ENCODE assay signal across 22 mouse cellular contexts in genomic region chr12:78097119-78097518, GRCm38 (mm10).
DNase-seq lines count a peak whose midpoint lies in the region; ATAC-seq and TF ChIP-seq lines count a peak whose summit lies in the region.
"Had no signal": no experiment of that assay in that cellular context is flagged by ENCODE, and none has a peak within 500 bp of the region (broad histone marks: within the 10 kb centered on the region; RNA-seq: fewer than 3 reads in every experiment).

No protein-coding gene starts in this region.

- H3K9ac ChIP-seq in hindbrain, embryonic 15.5 days = no peak overlapping the region
- no peak overlapping the region for H3K9ac ChIP-seq in hindbrain, embryonic 12.5 days
- no peak overlapping the region for H3K9ac ChIP-seq in midbrain, postnatal 0 days (replicated peaks; ENCODE audit: low read length, poor library complexity, severe bottlenecking)
- no peak overlapping the region for H3K9ac ChIP-seq in midbrain, embryonic 13.5 days (replicated peaks)
- H3K9ac ChIP-seq in neural tube, embryonic 15.5 days (replicated peaks) = no peak overlapping the region
- H3K9ac ChIP-seq: forebrain, embryonic 13.5 days; heart, embryonic 13.5 days had no signal

- H3K27me3 ChIP-seq in hindbrain, embryonic 15.5 days = no peaks in the 10 kb centered on the region
- no peaks in the 10 kb centered on the region for H3K27me3 ChIP-seq in hindbrain, embryonic 12.5 days
- H3K27me3 ChIP-seq in midbrain, postnatal 0 days (ENCODE audit: insufficient read depth, low read length) = no peaks in the 10 kb centered on the region
- no peaks in the 10 kb centered on the region for H3K27me3 ChIP-seq in midbrain, embryonic 13.5 days
- H3K27me3 ChIP-seq in neural tube, embryonic 15.5 days (replicated peaks) = no peaks in the 10 kb centered on the region
- H3K27me3 ChIP-seq: forebrain, embryonic 13.5 days; heart, embryonic 13.5 days had no signal

- no peak for TF ChIP-seq CTCF in midbrain, postnatal 0 days (IDR thresholded peaks at IDR 0.05)

- H3K4me1 ChIP-seq in hindbrain, embryonic 15.5 days (replicated peaks) = peaks cover 16% of the 10 kb centered on the region
- peaks cover 3% of the 10 kb centered on the region for H3K4me1 ChIP-seq in hindbrain, embryonic 12.5 days
- H3K4me1 ChIP-seq in midbrain, postnatal 0 days (ENCODE audit: insufficient read depth, low read length) = peaks cover 3% of the 10 kb centered on the region; the same call in 1 of the 2 replicates
- peaks cover 14% of the 10 kb centered on the region for H3K4me1 ChIP-seq in midbrain, embryonic 13.5 days (replicated peaks)
- 0 out of 2 replicates have a peak, but pooled peaks cover 12% of the 10 kb centered on the region for H3K4me1 ChIP-seq in neural tube, embryonic 15.5 days
- H3K4me1 ChIP-seq: heart, embryonic 10.5 days had no signal

- no peak overlapping the region for H3K27ac ChIP-seq in hindbrain, embryonic 15.5 days (replicated peaks)
- no peak overlapping the region for H3K27ac ChIP-seq in hindbrain, embryonic 12.5 days
- H3K27ac ChIP-seq in midbrain, postnatal 0 days (ENCODE audit: low read depth, low read length) = no peak overlapping the region
- H3K27ac ChIP-seq in midbrain, embryonic 13.5 days = no peak overlapping the region
- H3K27ac ChIP-seq in neural tube, embryonic 15.5 days (replicated peaks) = 0 out of 2 replicates have a peak overlapping the region, but pooled peaks have one; percentile 4
- H3K27ac ChIP-seq: forebrain, embryonic 10.5 days; forebrain, embryonic 13.5 days; gastrocnemius, adult 2 months; heart, embryonic 10.5 days; heart, embryonic 13.5 days had no signal

- WGBS in hindbrain, embryonic 15.5 days = 21% methylated on average over 1 of the region's 1 CpGs
- WGBS in hindbrain, embryonic 12.5 days = 42% methylated on average over 1 of the region's 1 CpGs
- WGBS in midbrain, postnatal 0 days = 36% methylated on average over 1 of the region's 1 CpGs
- 44% methylated on average over 1 of the region's 1 CpGs for WGBS in midbrain, embryonic 13.5 days
- WGBS in neural tube, embryonic 15.5 days = 28% methylated on average over 1 of the region's 1 CpGs

- no peaks in the 10 kb centered on the region for H3K36me3 ChIP-seq in hindbrain, embryonic 15.5 days
- H3K36me3 ChIP-seq in hindbrain, embryonic 12.5 days = no peaks in the 10 kb centered on the region
- H3K36me3 ChIP-seq in midbrain, postnatal 0 days (ENCODE audit: insufficient read depth, low read length) = no peaks in the 10 kb centered on the region
- no peaks in the 10 kb centered on the region for H3K36me3 ChIP-seq in midbrain, embryonic 13.5 days
- H3K36me3 ChIP-seq in neural tube, embryonic 15.5 days = no peaks in the 10 kb centered on the region
- H3K36me3 ChIP-seq: forebrain, embryonic 10.5 days; heart, embryonic 10.5 days; heart, embryonic 13.5 days had no signal

- H3K4me2 ChIP-seq in hindbrain, embryonic 15.5 days = no peak overlapping the region
- H3K4me2 ChIP-seq in hindbrain, embryonic 12.5 days (replicated peaks) = no peak overlapping the region
- H3K4me2 ChIP-seq in midbrain, postnatal 0 days (ENCODE audit: low read depth, low read length, poor library complexity, severe bottlenecking) = no peak overlapping the region
- H3K4me2 ChIP-seq in midbrain, embryonic 13.5 days (replicated peaks) = no peak overlapping the region
- H3K4me2 ChIP-seq in neural tube, embryonic 15.5 days = no peak overlapping the region
- H3K4me2 ChIP-seq: forebrain, embryonic 13.5 days; heart, embryonic 13.5 days had no signal

- ATAC-seq in hindbrain, embryonic 15.5 days (ENCODE audit: low FRiP score, low read depth) = 0 out of 2 replicates have a peak, but pooled peaks have one; percentile 57
- ATAC-seq in hindbrain, embryonic 12.5 days (ENCODE audit: low FRiP score) = no peak
- ATAC-seq in midbrain, postnatal 0 days (ENCODE audit: low FRiP score) = no peak
- no peak for ATAC-seq in midbrain, embryonic 13.5 days
- ATAC-seq in neural tube, embryonic 15.5 days (ENCODE audit: low FRiP score) = peak; percentile 35; the same call in 1 of the 2 replicates
- no peak for ATAC-seq in frontal cortex, adult (ENCODE audit: low TSS enrichment)
- ATAC-seq: CD4-positive, CD25-positive, alpha-beta regulatory T cell, adult 4 months; forebrain, embryonic 13.5 days; forebrain, embryonic 16.5 days; hindbrain, embryonic 16.5 days had no signal

- peak; percentile 19 for DNase-seq in midbrain, postnatal 0 days (ENCODE audit: low spot score)
- DNase-seq: adrenal gland, adult 2 months; adrenal gland, postnatal 14 days; cerebellum, adult 11 months; cerebellum, adult 8-10 months; gastrocnemius, adult 2 months; gastrocnemius, postnatal 14 days; heart, adult 18-20 months; heart, postnatal 14 days; heart, postnatal 4 days had no signal

- no peaks in the 10 kb centered on the region for H3K9me3 ChIP-seq in hindbrain, embryonic 15.5 days
- no peaks in the 10 kb centered on the region for H3K9me3 ChIP-seq in hindbrain, embryonic 12.5 days (replicated peaks)
- H3K9me3 ChIP-seq in midbrain, postnatal 0 days (ENCODE audit: low read length) = no peaks in the 10 kb centered on the region
- no peaks in the 10 kb centered on the region for H3K9me3 ChIP-seq in midbrain, embryonic 13.5 days
- no peaks in the 10 kb centered on the region for H3K9me3 ChIP-seq in neural tube, embryonic 15.5 days (replicated peaks)
- H3K9me3 ChIP-seq: forebrain, embryonic 10.5 days; forebrain, embryonic 13.5 days; heart, embryonic 10.5 days; heart, embryonic 13.5 days had no signal

- no peak overlapping the region for H3K4me3 ChIP-seq in hindbrain, embryonic 15.5 days
- H3K4me3 ChIP-seq in hindbrain, embryonic 12.5 days = no peak overlapping the region
- H3K4me3 ChIP-seq in midbrain, postnatal 0 days (ENCODE audit: low read depth, low read length) = no peak overlapping the region
- no peak overlapping the region for H3K4me3 ChIP-seq in midbrain, embryonic 13.5 days (replicated peaks)
- H3K4me3 ChIP-seq in neural tube, embryonic 15.5 days (replicated peaks) = no peak overlapping the region
- H3K4me3 ChIP-seq: forebrain, embryonic 10.5 days; forebrain, embryonic 13.5 days; gastrocnemius, adult 2 months; heart, embryonic 10.5 days; heart, embryonic 13.5 days had no signal

Comparison
In these comparisons a context has a peak if more than half of its experiments do, and no peak if none do; other contexts are left out.
1. ATAC-seq: peak in hindbrain, embryonic 15.5 days (single experiment) and neural tube, embryonic 15.5 days (single experiment); none in hindbrain, embryonic 12.5 days (single experiment), midbrain, postnatal 0 days (single experiment), midbrain, embryonic 13.5 days (single experiment) and frontal cortex, adult (single experiment).